Mouse (Mus musculus) left cerebral cortex, adult 2 months (tissue): ENCODE results near the gene Aktip. TPM values are rescaled to one million over a fixed set of nuclear protein-coding genes. Genes with fewer than 3 reads are reported as not detected.

Experiments
- DNase-seq, 2 experiments: peaks; one replicate each; pipeline ENCODE4 v3.0.0; 2021 to 2022; ENCODE audit warnings: low spot score in 2 of 2, mixed read lengths in 1 of 2; ENCODE audit errors: extremely low spot score in 1 of 2
- H3K27ac ChIP-seq: fragments of 200-600 bp; 2 replicates; pipeline ENCODE4 v1.8.1; 2022
- H3K4me3 ChIP-seq: fragments of 200-600 bp; 2 replicates; pipeline ENCODE4 v1.8.1; 2022
- CTCF ChIP-seq: fragments of 200-600 bp; IDR thresholded peaks from 2 replicates; pipeline ENCODE4 v1.8.1; 2022; ENCODE audit warnings: antibody characterized with exemption, mild to moderate bottlenecking, moderate library complexity
- intact Hi-C: fragments of 180-260 bp; cut with DNase I; formaldehyde crosslinking; loops from one replicate; pipeline ENCODE4 v1.15.1; 2025
- total RNA-seq, 2 experiments: library from RNA; stranded (reverse); gene quantifications; 2 replicates each; pipeline ENCODE4 v1.2.3; 2021

Gene Aktip
- total RNA-seq, 2 experiments from 2014 or later = 120 to 121 TPM

- no peak for TF ChIP-seq CTCF
- H3K4me3 ChIP-seq = no peak overlapping the region
- DNase-seq = no peak
- intact Hi-C loops = no loop called here
- no peak overlapping the region for H3K27ac ChIP-seq
These were observed 122.5 kb downstream of the Aktip start for GRCm38 (mm10) chr8:91077077-91077867.

DNA sequence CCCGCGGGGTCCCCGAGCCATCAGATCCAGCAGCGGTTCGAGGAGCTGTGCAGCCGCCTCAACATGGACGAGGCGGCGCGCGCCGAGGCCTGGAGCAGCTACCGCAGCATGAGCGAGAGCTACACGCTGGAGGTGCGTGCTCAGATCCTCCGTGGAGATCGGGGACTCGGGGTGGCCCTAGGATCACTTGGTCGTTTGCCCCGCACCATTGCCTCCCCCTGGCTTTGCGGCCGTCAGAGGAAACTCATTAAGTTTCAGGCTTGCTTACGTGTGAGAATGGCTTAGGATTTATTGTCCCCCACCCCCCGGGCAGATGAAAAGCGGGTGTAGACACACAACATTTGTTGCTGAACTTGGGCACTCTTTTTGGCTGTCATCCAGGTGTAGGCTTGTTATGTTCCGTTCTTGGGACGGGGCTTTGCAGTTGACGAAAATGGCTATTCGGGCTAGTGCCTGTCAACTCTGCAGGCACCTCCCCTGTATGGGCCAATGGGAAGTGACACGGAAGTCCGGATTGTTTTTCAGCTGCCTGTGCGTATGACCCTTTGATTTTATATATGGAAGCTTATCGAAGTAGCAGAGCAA, 129.4 kb downstream of the Aktip start:
- intact Hi-C loops = no loop called here
- peak; percentile 45 to 65 for DNase-seq
- no peak for TF ChIP-seq CTCF

DNA sequence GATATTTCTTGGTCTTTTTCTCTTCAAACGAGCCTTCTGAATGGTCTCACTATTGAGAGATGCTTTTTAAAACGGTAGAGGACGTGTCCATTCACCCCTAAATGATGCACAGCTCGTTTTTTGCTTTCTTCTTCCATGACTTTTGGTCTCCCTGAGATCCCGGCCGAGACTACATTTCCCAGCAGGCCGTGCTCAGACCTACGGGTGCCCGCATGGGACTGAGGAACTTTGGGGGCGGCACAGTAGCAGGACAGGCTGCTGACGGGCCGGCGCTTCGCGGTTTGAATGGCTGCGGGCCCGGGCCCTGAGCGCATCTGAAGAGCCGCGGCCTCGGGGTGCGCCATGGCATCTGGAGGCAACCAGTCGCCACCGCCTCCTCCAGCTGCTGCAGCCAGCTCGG, 129.9 kb downstream of the Aktip start, which contains the start of gene Rbl2:
TSS of gene Rbl2 (plus strand) at position 224 of the 400 bp plus-strand sequence.
- no peak for TF ChIP-seq CTCF
- intact Hi-C loops = no loop called here
- DNase-seq = peak; percentile 95 to 99
- Histone ChIP-seq H3K27ac (peak within 1 kb of the TSS; percentile 87), H3K4me3 (peak within 1 kb of the TSS; percentile 98)

More for the DNA sequence above, 129.4 kb downstream of the Aktip start:
- peak overlapping the region; percentile 98 for H3K4me3 ChIP-seq
- peak overlapping the region; percentile 85 for H3K27ac ChIP-seq

- Histone ChIP-seq H3K4me3 (peak overlapping the region; percentile 98), H3K27ac (peak overlapping the region; percentile 87)
- intact Hi-C loops = no loop called here
- no peak for TF ChIP-seq CTCF
- no peak for DNase-seq
These were observed 130.4 kb downstream of the Aktip start for GRCm38 (mm10) chr8:91069407-91069806.

- DNase-seq = no peak
- Histone ChIP-seq H3K4me3 (no peak overlapping the region), H3K27ac (no peak overlapping the region)
- intact Hi-C loops = no loop called here
- no peak for TF ChIP-seq CTCF
These were observed 134.6 kb downstream of the Aktip start for GRCm38 (mm10) chr8:91065179-91065578.

Other genes with a start within 250 kb of the Aktip start
- gene Rbl2, start 129.9 kb downstream of the Aktip start, total RNA-seq = 10 to 100 TPM; 39.1 to 43.1 TPM
- 10 to 100 TPM; 22.6 to 27.3 TPM for gene Rpgrip1l, start 113.3 kb upstream of the Aktip start, total RNA-seq
- gene Fto, start 113.5 kb upstream of the Aktip start, total RNA-seq = 100 to 1,000 TPM; 152 to 155 TPM